Mouse (Mus musculus) liver, postnatal 0 days (tissue): ENCODE data around the gene Gadd45gip1. TPM values are rescaled to one million over a fixed set of nuclear protein-coding genes. Genes with fewer than 3 reads are reported as not detected.

ENCODE experiments used
- ATAC-seq: fragments of 200-750 bp; cut with Nextera tagmentation; 2 replicates; pipeline ENCODE4 v1.8.0; 2017; ENCODE audit warnings: mild to moderate bottlenecking, moderate library complexity
- DNase-seq: peaks from one replicate; pipeline ENCODE4 v3.0.0-alpha.2; 2016
- H3K27ac ChIP-seq: fragments of 300-500 bp; sonication (generic); 2 replicates; pipeline ENCODE4 v1.5.1; 2014; ENCODE audit warnings: antibody characterized with exemption, moderate library complexity, mild to moderate bottlenecking, low read depth
- H3K27me3 ChIP-seq: fragments of 300-500 bp; sonication (generic); 2 replicates; pipeline ENCODE4 v1.6.1; 2014; ENCODE audit warnings: low read length, control low read depth, mixed read lengths; ENCODE audit not compliant: insufficient read depth
- H3K36me3 ChIP-seq: fragments of 300-500 bp; sonication (generic); replicated peaks from 2 replicates; pipeline ENCODE4 v1.6.1; 2014; ENCODE audit warnings: mild to moderate bottlenecking, control low read depth, low read length, moderate library complexity, mixed read lengths; ENCODE audit not compliant: insufficient read depth
- H3K4me1 ChIP-seq: fragments of 300-500 bp; sonication (generic); 2 replicates; pipeline ENCODE4 v1.6.1; 2014; ENCODE audit warnings: antibody characterized with exemption, mild to moderate bottlenecking, control low read depth; ENCODE audit not compliant: insufficient read depth
- H3K4me2 ChIP-seq: fragments of 300-500 bp; sonication (generic); 2 replicates; pipeline ENCODE4 v1.6.1; 2014; ENCODE audit warnings: low read depth, mild to moderate bottlenecking, low read length, moderate library complexity, mixed read lengths
- H3K4me3 ChIP-seq: fragments of 300-500 bp; sonication (generic); 2 replicates; pipeline ENCODE4 v1.5.1; 2014; ENCODE audit warnings: low read depth, low read length
- H3K9ac ChIP-seq: fragments of 300-500 bp; sonication (generic); replicated peaks from 2 replicates; pipeline ENCODE4 v1.6.1; 2014; ENCODE audit warnings: mild to moderate bottlenecking, moderate library complexity
- H3K9me3 ChIP-seq: fragments of 300-500 bp; sonication (generic); 2 replicates; pipeline ENCODE4 v1.6.1; 2016; ENCODE audit warnings: mild to moderate bottlenecking, control low read depth, low read length, mixed read lengths
- CTCF ChIP-seq: sonication (generic); IDR thresholded peaks from 2 replicates; pipeline ENCODE4 v1.5.1; 2016; ENCODE audit warnings: antibody characterized with exemption, low read depth
- EP300 ChIP-seq: IDR thresholded peaks from 2 replicates; pipeline ENCODE4 v1.6.1; 2016; ENCODE audit warnings: antibody characterized with exemption, low read depth, mild to moderate bottlenecking
- WGBS: fragments of 180-500 bp; shearing (Covaris S2); extraction: QIAGEN DNeasy Blood & Tissue Kit; methylation state at CpG from one replicate; pipeline ENCODE4 v1.1.7; 2014; ENCODE audit not compliant: insufficient replicate concordance; 5-methylcytosine and 5-hydroxymethylcytosine counted together
- polyA plus RNA-seq: library from polyadenylated mRNA; unstranded; fragments of >200 nt; fragmentation: Nextera tagmentation; extraction: Ambion mirVana; gene quantifications from 2 replicates; pipeline ENCODE4 v1.2.1, GENCODE M21; 2015

Gadd45gip1 gene
- polyA plus RNA-seq, 1 experiment from 2014 or later = 31.9 TPM

DNA sequence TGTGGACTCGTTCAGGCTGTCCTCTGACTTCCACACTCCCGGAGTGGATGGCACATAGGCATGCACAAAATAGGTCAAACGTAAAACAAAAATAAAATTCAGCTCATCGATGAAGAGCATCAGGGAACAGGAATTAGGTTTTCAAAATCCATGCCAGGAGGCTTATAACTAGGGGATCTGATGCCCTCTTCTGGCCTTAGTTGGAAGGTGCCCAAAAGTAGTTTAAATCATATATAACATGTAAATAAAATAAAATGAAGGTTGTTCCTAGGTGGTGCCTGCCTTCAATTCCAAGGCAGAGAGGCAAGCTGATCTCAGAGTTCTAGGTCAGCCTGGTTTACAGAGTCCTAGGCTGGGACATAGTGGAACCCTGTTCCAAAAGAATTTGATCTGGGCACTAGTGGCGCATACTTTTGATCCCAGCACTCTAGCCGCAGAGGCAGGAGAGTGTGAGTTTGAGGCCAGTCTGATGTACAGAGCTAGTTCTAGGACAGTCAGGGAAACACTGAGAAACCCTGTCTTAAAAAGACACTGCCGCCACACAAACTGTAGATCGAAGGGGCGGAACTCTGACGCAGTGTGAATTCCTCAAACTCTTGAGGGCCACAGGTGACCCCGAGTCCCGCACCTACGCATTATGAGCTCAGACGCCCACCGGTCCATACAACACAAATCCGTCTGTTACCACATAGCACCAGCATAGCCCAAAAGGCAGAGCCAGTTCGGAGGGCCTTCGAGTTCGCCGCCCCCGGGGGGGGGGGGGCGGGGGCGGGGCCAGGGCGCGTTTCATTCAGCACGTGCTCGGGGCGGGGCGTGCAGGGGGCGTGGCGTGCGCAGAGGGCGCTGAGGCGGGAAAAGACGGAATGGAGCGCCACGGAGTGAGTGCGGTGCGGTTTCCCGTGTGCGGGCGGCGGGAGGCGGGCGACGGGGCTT, 40.3 kb downstream of the Gadd45gip1 start, which contains the start of gene Syce2:
Syce2 (plus strand) TSS at position 736 of the 933 bp plus-strand sequence.
- Histone ChIP-seq H3K36me3 (peaks cover 28% of the 10 kb centered on the region), H3K27me3 (no peaks in the 10 kb centered on the region), H3K4me2 (peak within 1 kb of the TSS; percentile 99), H3K9me3 (no peaks in the 10 kb centered on the region), H3K4me1 (peaks cover 27% of the 10 kb centered on the region), H3K4me3 (peak within 1 kb of the TSS; percentile 52), H3K27ac (peak within 1 kb of the TSS; percentile 73), H3K9ac (peak within 1 kb of the TSS; percentile 62)
- ATAC-seq = peak; percentile 84
- DNase-seq = peak; percentile 93
- 8% methylated on average over 40 of the region's 46 CpGs for WGBS
- peak; percentile 75 for TF ChIP-seq CTCF
- 0 out of 2 replicates have a peak, but pooled peaks have one; percentile 23 for TF ChIP-seq EP300

DNA sequence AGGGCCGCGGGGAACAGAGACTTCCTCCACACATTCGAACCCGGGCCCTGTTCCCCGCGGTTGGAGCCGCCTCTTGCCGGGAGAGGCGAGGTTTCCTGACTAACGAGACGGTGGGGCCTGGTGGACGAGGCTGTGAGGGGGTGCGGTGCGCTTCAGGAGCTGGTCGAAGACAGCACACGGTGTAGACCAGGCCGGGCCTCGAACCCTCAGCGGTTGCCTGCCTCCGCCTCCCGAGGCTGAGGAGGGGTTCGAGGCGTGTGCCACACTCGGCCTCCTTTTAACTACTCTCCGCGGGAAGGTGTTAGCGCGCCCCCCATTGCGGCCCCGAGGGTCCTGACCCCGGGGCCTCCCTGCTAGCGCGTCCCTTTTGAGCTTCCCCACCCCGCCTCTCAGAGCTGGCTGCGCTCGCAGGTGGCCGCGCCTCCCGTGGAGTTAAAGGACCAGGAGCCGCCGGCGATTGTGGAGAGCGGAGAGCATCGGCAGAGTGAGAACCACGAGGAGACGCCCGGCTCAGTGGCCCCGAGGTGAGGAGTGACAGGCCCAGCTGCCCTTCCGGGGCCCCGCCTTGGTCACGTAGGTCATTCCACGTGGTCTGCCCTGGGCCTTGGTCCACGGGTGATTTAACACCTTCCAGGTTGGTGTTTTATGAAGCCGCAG, 41.1 kb downstream of the Gadd45gip1 start:
- Histone ChIP-seq H3K4me3 (peak overlapping the region; percentile 52), H3K9me3 (no peaks in the 10 kb centered on the region), H3K36me3 (peaks cover 20% of the 10 kb centered on the region), H3K27me3 (no peaks in the 10 kb centered on the region), H3K4me2 (peak overlapping the region; percentile 99), H3K9ac (peak overlapping the region; percentile 62), H3K27ac (peak overlapping the region; percentile 73), H3K4me1 (peaks cover 27% of the 10 kb centered on the region)
- WGBS = 3% methylated on average over 50 of the region's 54 CpGs
- peak; percentile 63 for ATAC-seq
- TF ChIP-seq EP300 = no peak
- no peak for TF ChIP-seq CTCF
- DNase-seq = peak; percentile 68

DNA sequence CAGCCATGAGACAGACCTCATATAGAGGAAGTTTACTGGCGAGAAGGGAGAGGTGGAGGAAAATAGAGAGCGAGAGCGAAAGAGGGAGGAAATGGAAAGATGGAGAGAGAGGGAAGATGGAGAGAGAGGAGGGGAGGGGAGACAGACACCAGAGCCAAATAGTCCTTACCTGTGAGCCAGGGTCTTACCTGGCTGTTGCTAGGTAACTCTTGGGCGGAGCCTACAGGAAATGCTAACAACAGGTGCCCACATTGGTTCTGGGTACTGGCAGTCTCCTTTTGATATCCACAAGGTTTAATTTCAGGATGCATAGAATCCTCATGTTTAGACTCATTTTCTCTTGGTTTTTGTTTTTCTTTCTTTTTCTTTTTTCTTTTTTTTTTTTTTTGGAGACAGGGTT, 41.7 kb downstream of the Gadd45gip1 start:
- Histone ChIP-seq H3K4me3 (peak overlapping the region; percentile 52), H3K9me3 (no peaks in the 10 kb centered on the region), H3K4me2 (peak overlapping the region; percentile 99), H3K27me3 (no peaks in the 10 kb centered on the region), H3K4me1 (peaks cover 27% of the 10 kb centered on the region), H3K36me3 (peaks cover 14% of the 10 kb centered on the region), H3K27ac (no peak overlapping the region), H3K9ac (0 out of 2 replicates have a peak overlapping the region, but pooled peaks have one; percentile 62)
- 75% methylated on average over 4 of the region's 4 CpGs for WGBS
- DNase-seq (no peak), ATAC-seq (no peak)
- TF ChIP-seq EP300 (no peak), CTCF (no peak)

DNA sequence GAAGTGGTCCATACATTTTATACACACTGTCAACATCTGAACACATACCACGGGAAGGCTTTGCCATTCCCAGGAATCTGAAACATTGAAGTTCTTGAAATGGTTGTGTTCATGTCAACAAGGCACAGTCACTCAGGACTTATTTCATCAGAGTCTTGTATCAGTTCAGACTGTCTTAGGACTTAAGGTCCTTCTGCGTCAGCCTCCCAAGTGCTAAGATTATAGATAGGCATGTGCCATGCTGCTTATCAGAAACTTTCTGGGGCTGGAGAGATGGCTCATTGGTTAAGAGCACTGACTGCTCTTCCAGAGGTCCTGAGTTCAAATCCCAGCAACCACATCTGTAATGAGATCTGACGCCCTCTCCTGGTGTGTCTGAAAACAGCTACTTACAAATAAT, 43.0 kb downstream of the Gadd45gip1 start:
- peaks cover 27% of the 10 kb centered on the region for H3K4me1 ChIP-seq
- no peak for ATAC-seq

DNA sequence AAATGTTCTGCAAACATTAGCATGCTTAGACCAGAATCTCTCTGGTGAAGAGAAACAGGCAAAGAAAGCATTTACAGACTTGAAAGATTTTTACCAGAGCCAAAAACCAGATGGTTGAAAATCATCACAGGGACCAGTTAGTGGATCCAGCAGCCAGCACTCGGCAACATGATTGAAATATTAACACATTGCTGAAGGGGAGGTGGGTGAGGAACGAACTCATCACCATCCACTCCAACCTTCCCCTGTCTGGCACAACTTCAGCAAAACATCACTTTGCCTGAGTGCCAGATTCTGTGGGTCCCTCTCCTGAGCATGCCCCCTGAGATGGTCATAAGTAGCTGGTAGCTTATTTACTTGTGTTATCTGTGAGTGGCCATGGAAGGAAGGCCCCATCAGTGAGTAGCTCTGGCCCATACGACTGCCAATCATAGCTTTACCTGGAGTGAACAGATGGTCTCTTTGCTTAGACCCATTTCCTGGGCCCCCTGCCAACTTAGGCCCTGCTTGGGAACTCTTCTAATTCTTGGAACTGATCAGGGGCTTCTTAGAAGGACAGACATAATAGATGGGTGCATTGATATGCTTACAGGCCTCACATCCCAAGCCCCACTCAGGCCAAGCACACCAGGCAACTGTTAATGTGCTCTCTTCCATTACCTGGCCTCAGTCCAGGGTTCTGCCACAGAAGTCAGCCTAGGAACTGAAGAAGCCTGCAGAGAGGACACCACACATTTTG, 46.1 kb downstream of the Gadd45gip1 start:
- H3K4me2 ChIP-seq = no peak overlapping the region
- peak; percentile 33; the same call in 1 of the 2 replicates for ATAC-seq
- no peak overlapping the region for H3K9ac ChIP-seq
- 71% methylated on average over 3 of the region's 3 CpGs for WGBS
- no peak overlapping the region for H3K4me3 ChIP-seq
- H3K9me3 ChIP-seq = no peaks in the 10 kb centered on the region
- no peak for DNase-seq
- H3K27me3 ChIP-seq = no peaks in the 10 kb centered on the region
- no peaks in the 10 kb centered on the region for H3K36me3 ChIP-seq
- TF ChIP-seq CTCF = no peak
- TF ChIP-seq EP300 = no peak
- no peak overlapping the region for H3K27ac ChIP-seq
- H3K4me1 ChIP-seq = peaks cover 19% of the 10 kb centered on the region

More for the DNA sequence above, 43.0 kb downstream of the Gadd45gip1 start:
- H3K4me3 ChIP-seq = no peak overlapping the region
- H3K4me2 ChIP-seq = no peak overlapping the region
- DNase-seq = no peak
- H3K9ac ChIP-seq = no peak overlapping the region
- H3K27ac ChIP-seq = no peak overlapping the region; the same call in 1 of the 2 replicates
- 61% methylated on average over 3 of the region's 3 CpGs for WGBS
- H3K36me3 ChIP-seq = peaks cover 2% of the 10 kb centered on the region; the same call in 1 of the 2 replicates
- H3K27me3 ChIP-seq = no peaks in the 10 kb centered on the region
- 0 out of 2 replicates have a peak, but pooled peaks have one; percentile 6 for TF ChIP-seq CTCF
- TF ChIP-seq EP300 = no peak
- H3K9me3 ChIP-seq = no peaks in the 10 kb centered on the region
